20 mouse cellular contexts compared by ENCODE assay signal in the genomic region with DNA sequence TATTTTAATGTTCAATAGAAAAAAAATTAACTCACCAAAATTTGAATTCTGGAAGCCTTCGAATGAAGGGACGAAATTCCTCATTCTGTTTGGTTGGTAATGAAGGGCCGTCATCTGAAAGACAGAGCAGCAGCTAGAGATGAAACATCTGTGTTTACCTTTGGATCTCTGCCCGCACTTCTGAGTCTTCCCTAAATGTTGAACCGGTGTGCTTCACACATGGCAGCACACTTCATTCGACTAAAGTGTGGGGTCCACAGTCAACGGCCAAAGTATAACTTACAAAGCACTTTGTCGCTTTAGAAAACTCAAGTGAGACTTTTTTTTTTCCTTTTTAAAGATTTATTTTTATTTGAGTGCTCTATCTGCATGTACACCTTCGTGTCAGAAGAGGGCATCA. TPM values are rescaled to one million over a fixed set of nuclear protein-coding genes. Genes with fewer than 3 reads are reported as not detected.
"Had no signal": no experiment of that assay in that cellular context is flagged by ENCODE, and none has a peak within 500 bp of the region (broad histone marks: within the 10 kb centered on the region; RNA-seq: fewer than 3 reads in every experiment).

No protein-coding gene starts in this region.

- ATAC-seq: lung, postnatal 0 days; midbrain, embryonic 15.5 days had no signal

- H3K9me3 ChIP-seq: lung, embryonic 15.5 days; midbrain, embryonic 10.5 days; midbrain, embryonic 12.5 days; midbrain, embryonic 15.5 days; neural tube, embryonic 13.5 days; neural tube, embryonic 15.5 days had no signal

- H3K4me3 ChIP-seq: lung, embryonic 15.5 days; midbrain, embryonic 10.5 days; midbrain, embryonic 12.5 days; midbrain, embryonic 15.5 days; myocyte; neural tube, embryonic 13.5 days; neural tube, embryonic 15.5 days had no signal

- H3K27ac ChIP-seq: lung, embryonic 15.5 days; midbrain, embryonic 10.5 days; midbrain, embryonic 12.5 days; midbrain, embryonic 15.5 days; neural tube, embryonic 13.5 days; neural tube, embryonic 15.5 days had no signal

- H3K4me2 ChIP-seq: lung, embryonic 15.5 days; midbrain, embryonic 12.5 days; midbrain, embryonic 15.5 days; neural tube, embryonic 13.5 days; neural tube, embryonic 15.5 days had no signal

- H3K27me3 ChIP-seq: lung, embryonic 15.5 days; midbrain, embryonic 12.5 days; midbrain, embryonic 15.5 days; neural tube, embryonic 13.5 days; neural tube, embryonic 15.5 days had no signal

- DNase-seq: liver, postnatal 0 days; lung, adult 2 months; lung, postnatal 4 days; retina, postnatal 1 day; right cerebral cortex, adult 18-20 months; right cerebral cortex, postnatal 25 days; right cerebral cortex, postnatal 4 days; spleen, adult 18-20 months; thymus, adult 18-20 months; thymus, postnatal 14 days; thymus, postnatal 36 days had no signal

- H3K4me1 ChIP-seq: lung, embryonic 15.5 days; midbrain, embryonic 10.5 days; midbrain, embryonic 12.5 days; midbrain, embryonic 15.5 days; neural tube, embryonic 13.5 days; neural tube, embryonic 15.5 days had no signal

- H3K9ac ChIP-seq: liver, postnatal 0 days; lung, embryonic 15.5 days; midbrain, embryonic 12.5 days; midbrain, embryonic 15.5 days; neural tube, embryonic 13.5 days; neural tube, embryonic 15.5 days had no signal

RNA-seq across cellular contexts. Expression of a gene that starts 20.1 kb away (rescaled TPM):
- total RNA-seq: megakaryocyte, adult 5-6 weeks had no signal
- polyA plus RNA-seq: liver, postnatal 0 days had no signal
